ENCODE assay signal across 19 mouse cellular contexts in the genomic region with DNA sequence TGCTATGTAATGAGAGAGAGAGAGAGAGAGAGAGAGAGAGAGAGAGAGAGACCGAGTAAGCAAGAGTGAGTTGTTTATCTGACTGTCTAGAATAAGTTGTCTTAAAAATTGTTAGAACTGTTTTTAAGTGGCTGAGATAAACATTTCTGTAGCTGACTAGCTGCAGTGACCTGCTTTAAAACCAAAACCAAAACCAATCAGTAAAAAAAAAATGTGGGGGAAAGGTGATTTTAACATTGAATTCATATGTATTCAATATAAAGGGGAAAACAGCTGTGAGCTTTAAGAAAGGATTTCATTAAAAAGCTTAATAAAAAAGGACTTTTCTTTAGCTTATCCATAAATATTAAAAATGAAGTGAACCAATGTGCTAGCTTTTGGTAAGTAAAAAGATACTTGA. TPM values are rescaled to one million over a fixed set of nuclear protein-coding genes. Genes with fewer than 3 reads are reported as not detected.
DNase-seq lines count a peak whose midpoint lies in the region; ATAC-seq and TF ChIP-seq lines count a peak whose summit lies in the region.
"Had no signal": no experiment of that assay in that cellular context is flagged by ENCODE, and none has a peak within 500 bp of the region (broad histone marks: within the 10 kb centered on the region; RNA-seq: fewer than 3 reads in every experiment).

No protein-coding gene starts in this region.

- no peaks in the 10 kb centered on the region; the same call in 1 of the 2 replicates for H3K79me2 ChIP-seq in heart, adult 2 months (replicated peaks; ENCODE audit: control insufficient read depth, insufficient read depth, low read length)

- H3K9me3 ChIP-seq in liver, postnatal 0 days (ENCODE audit: low read length) = no peaks in the 10 kb centered on the region
- H3K9me3 ChIP-seq in liver, embryonic 12.5 days (replicated peaks) = no peaks in the 10 kb centered on the region
- H3K9me3 ChIP-seq: embryonic facial prominence, embryonic 13.5 days; forebrain, embryonic 12.5 days; heart, embryonic 13.5 days; hindbrain, embryonic 12.5 days had no signal

- ATAC-seq in liver, postnatal 0 days = no peak
- ATAC-seq in liver, embryonic 12.5 days = no peak
- peak; percentile 36 for ATAC-seq in inflammation-experienced regulatory T-cells, adult 6 months
- ATAC-seq: forebrain, embryonic 16.5 days; hindbrain, embryonic 16.5 days had no signal

- no peak for TF ChIP-seq POLR2A in heart, adult 2 months (IDR thresholded peaks at IDR 0.05; ENCODE audit: insufficient read depth, low read depth, low read length)

- H3K4me3 ChIP-seq in heart, adult 2 months = 0 out of 2 replicates have a peak overlapping the region, but pooled peaks have one; percentile 13
- peak overlapping the region; percentile 21 for H3K4me3 ChIP-seq in liver, postnatal 0 days (ENCODE audit: low read depth, low read length)
- no peak overlapping the region for H3K4me3 ChIP-seq in liver, embryonic 12.5 days
- H3K4me3 ChIP-seq: embryonic facial prominence, embryonic 13.5 days; forebrain, embryonic 12.5 days; heart, embryonic 13.5 days; hindbrain, embryonic 12.5 days had no signal

- TF ChIP-seq CTCF in heart, adult 2 months (IDR thresholded peaks at IDR 0.05) = no peak
- TF ChIP-seq CTCF in liver, postnatal 0 days (IDR thresholded peaks at IDR 0.05; ENCODE audit: low read depth) = no peak

- no peak for TF ChIP-seq EP300 in heart, adult 2 months (IDR thresholded peaks at IDR 0.05; ENCODE audit: insufficient read depth, low read depth, low read length)
- no peak for TF ChIP-seq EP300 in liver, postnatal 0 days (IDR thresholded peaks at IDR 0.05; ENCODE audit: low read depth)

- no peak overlapping the region for H3K9ac ChIP-seq in heart, adult 2 months (ENCODE audit: low read depth, low read length)
- H3K9ac ChIP-seq in liver, postnatal 0 days (replicated peaks) = no peak overlapping the region
- no peak overlapping the region for H3K9ac ChIP-seq in liver, embryonic 12.5 days
- H3K9ac ChIP-seq: embryonic facial prominence, embryonic 13.5 days; forebrain, embryonic 12.5 days; heart, embryonic 13.5 days; hindbrain, embryonic 12.5 days had no signal

- peaks cover 12% of the 10 kb centered on the region for H3K36me3 ChIP-seq in heart, adult 2 months (ENCODE audit: control insufficient read depth, insufficient read depth, low read length)
- H3K36me3 ChIP-seq in liver, postnatal 0 days (replicated peaks; ENCODE audit: insufficient read depth, low read length) = no peaks in the 10 kb centered on the region
- H3K36me3 ChIP-seq in liver, embryonic 12.5 days = no peaks in the 10 kb centered on the region
- H3K36me3 ChIP-seq: embryonic facial prominence, embryonic 13.5 days; forebrain, embryonic 12.5 days; hindbrain, embryonic 12.5 days had no signal

- H3K27ac ChIP-seq in heart, adult 2 months = no peak overlapping the region; the same call in 1 of the 2 replicates
- H3K27ac ChIP-seq in liver, postnatal 0 days (ENCODE audit: low read depth) = peak overlapping the region; percentile 4; the same call in 1 of the 2 replicates
- H3K27ac ChIP-seq in liver, embryonic 12.5 days = no peak overlapping the region
- H3K27ac ChIP-seq: embryonic facial prominence, embryonic 13.5 days; forebrain, embryonic 12.5 days; heart, embryonic 13.5 days; hindbrain, embryonic 12.5 days had no signal

- H3K4me2 ChIP-seq in liver, postnatal 0 days (ENCODE audit: low read depth, low read length) = peak overlapping the region; percentile 48
- H3K4me2 ChIP-seq in liver, embryonic 12.5 days = no peak overlapping the region
- H3K4me2 ChIP-seq: embryonic facial prominence, embryonic 13.5 days; forebrain, embryonic 12.5 days; heart, embryonic 13.5 days; hindbrain, embryonic 12.5 days had no signal

- DNase-seq in heart, adult 2 months = no peak
- DNase-seq in heart, postnatal 14 days = no peak
- no peak for DNase-seq in liver, postnatal 0 days
- DNase-seq in thymus, adult 18-20 months = no peak
- no peak for DNase-seq in lung, postnatal 36 days
- DNase-seq: adrenal gland, postnatal 10 days; cerebellum, adult 11-12 months; cerebellum, adult 9-10 months; cerebellum, postnatal 25 days; gastrocnemius, postnatal 25 days; heart, postnatal 4 days had no signal

- WGBS in heart, adult 2 months = 57% methylated on average over 1 of the region's 1 CpGs
- 59% methylated on average over 1 of the region's 1 CpGs for WGBS in liver, postnatal 0 days (ENCODE audit: insufficient replicate concordance)
- 54% methylated on average over 1 of the region's 1 CpGs for WGBS in liver, embryonic 12.5 days (ENCODE audit: insufficient replicate concordance)

- H3K4me1 ChIP-seq in heart, adult 2 months (ENCODE audit: control insufficient read depth, insufficient read depth, low read length) = peaks cover 5% of the 10 kb centered on the region
- H3K4me1 ChIP-seq in liver, postnatal 0 days (ENCODE audit: insufficient read depth) = peaks cover 4% of the 10 kb centered on the region; the same call in 1 of the 2 replicates
- H3K4me1 ChIP-seq in liver, embryonic 12.5 days = peaks cover 7% of the 10 kb centered on the region; the same call in 1 of the 2 replicates
- H3K4me1 ChIP-seq: forebrain, embryonic 12.5 days had no signal

- intact Hi-C loops in heart, adult 2 months (cut with DNase I) = loop anchor here (10.0 kb wide), 1 partner anchor 935 kb away; no protein-coding TSS in a partner anchor
- intact Hi-C loops in heart, postnatal 14 days (cut with DNase I) = no loop called here

- no peaks in the 10 kb centered on the region for H3K27me3 ChIP-seq in heart, adult 2 months (ENCODE audit: control insufficient read depth, insufficient read depth, low read length)
- H3K27me3 ChIP-seq in liver, postnatal 0 days (ENCODE audit: insufficient read depth, low read length) = no peaks in the 10 kb centered on the region
- H3K27me3 ChIP-seq in liver, embryonic 12.5 days (replicated peaks) = no peaks in the 10 kb centered on the region
- H3K27me3 ChIP-seq: embryonic facial prominence, embryonic 13.5 days; forebrain, embryonic 12.5 days; heart, embryonic 13.5 days; hindbrain, embryonic 12.5 days had no signal

RNA-seq across cellular contexts. Expression of a gene that starts 26.9 kb away (rescaled TPM):
- total RNA-seq in heart, adult 2 months (2021) = 10 to 100 TPM; 82.5 to 85.3 TPM
- polyA plus RNA-seq in heart, adult 2 months (2012; rRNA removed) = 31.1 and 51.5 TPM in 2 replicates
- 100 to 1,000 TPM; 113 to 115 TPM for total RNA-seq in heart, postnatal 14 days (2021)
- polyA plus RNA-seq in liver, postnatal 0 days (2015; fragmentation: Nextera tagmentation; extraction: Ambion mirVana) = 57.1 and 59.3 TPM in 2 replicates
- polyA plus RNA-seq in liver, embryonic 12.5 days (2016; fragmentation: Nextera tagmentation; extraction: Ambion mirVana) = 24.6 and 24.9 TPM in 2 replicates
- 10 to 100 TPM; 16.3 to 26.1 (median 25.6) TPM for polyA plus RNA-seq in inflammation-experienced regulatory T-cells, adult 6 months (2017; shearing (Covaris generic))
